Mouse (Mus musculus): ENCODE measurements at regions not wholly inside any gene's neighbourhood (a gene's known extent, or its start where the extent isn't known, plus 50 kb on each side); places are given as distances from the start of the nearest gene placed in this dataset.

DNA sequence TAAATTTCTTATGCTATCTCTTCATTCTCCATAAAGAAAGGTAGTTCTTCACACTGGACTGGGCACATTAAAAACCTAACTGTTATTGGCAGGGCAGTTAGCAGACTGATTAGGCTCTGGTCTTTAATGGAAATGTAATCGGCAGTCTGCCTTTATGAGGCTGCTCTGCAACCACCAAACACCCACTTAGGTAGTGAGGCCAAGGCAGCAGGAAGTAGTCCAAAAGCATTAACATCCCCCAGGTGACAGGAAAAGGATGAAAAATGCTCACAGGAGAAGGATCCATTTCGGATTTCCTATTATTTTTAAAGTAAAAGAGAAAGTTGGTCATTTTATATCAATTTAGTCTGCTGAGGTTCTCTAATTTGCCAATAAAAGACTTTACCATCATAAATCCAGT, 528.9 kb upstream of the Dppa4 start:
- no peak for DNase-seq

GRCm38 (mm10) chr16:47758296-47758695, 525.2 kb upstream of the Dppa4 start:
- peak; percentile 3 for DNase-seq

GRCm38 (mm10) chr16:47765742-47766141, 517.8 kb upstream of the Dppa4 start:
- DNase-seq, result peak; percentile 14

GRCm38 (mm10) chr16:47788515-47788914, 495.0 kb upstream of the Dppa4 start:
- no peak for DNase-seq

DNA sequence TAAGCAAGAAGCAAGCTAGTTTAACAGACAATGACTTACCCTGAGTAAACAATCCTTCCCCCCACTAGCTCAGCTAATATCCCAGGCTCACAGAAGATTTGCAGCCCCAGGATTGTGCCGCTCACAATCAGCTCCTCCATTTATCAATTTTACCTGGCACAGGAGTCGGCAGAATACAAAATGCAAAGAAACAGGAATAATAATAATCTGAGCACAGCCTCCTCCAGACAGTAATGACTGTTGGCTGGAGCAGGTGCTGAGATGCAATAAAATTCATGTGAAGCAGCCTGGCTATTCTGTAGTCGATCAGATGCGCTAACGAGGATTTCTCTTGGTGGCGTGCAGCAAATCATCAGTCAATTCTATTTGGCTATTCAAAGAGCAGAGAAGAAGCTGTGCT, 492.9 kb upstream of the Dppa4 start:
- no peak for DNase-seq

GRCm38 (mm10) chr16:47791456-47791855, 492.1 kb upstream of the Dppa4 start:
- DNase-seq, result no peak

- DNase-seq, result peak; percentile 55
Observed at GRCm38 (mm10) chr16:47798838-47799237, 484.7 kb upstream of the Dppa4 start.

- no peak for DNase-seq
Observed at GRCm38 (mm10) chr16:47843169-47843568, 440.4 kb upstream of the Dppa4 start.

DNA sequence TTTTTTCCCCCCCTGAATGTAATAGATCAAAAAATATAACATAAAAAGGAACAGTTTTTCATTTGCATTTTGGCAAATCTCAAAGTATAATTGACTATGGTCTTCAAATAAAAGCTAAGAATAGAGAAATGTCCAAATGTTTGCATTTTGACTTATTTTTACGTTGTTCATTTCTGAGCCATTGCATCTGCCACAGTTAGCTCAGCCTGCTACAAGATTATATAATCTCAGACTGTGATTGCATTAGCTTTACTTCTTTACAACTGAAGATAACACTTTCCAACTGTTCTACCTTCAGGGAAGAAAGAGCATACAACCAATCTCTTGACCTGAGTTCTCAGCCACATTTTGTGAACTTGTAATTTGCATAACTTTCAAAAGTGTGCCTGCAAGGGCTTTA, 431.9 kb upstream of the Dppa4 start:
- no peak for DNase-seq

DNA sequence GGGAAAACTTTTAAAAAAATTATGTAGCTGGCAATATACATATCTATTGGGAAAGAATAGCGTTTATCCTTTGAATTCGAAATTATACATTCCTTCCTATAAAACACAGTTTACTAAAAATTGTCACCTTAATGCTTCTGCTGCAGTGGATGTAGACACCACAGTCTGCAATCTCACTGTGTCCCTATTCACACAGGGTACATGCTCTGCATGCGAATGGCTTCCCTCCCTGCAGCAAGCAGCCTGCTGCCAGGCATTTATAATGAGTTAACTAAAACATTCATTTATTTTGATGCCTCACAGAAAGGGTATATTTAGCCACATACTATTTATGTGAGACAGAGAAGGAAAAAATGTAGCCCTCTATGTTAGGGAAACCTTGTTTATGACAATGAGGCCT, 423.7 kb upstream of the Dppa4 start:
- DNase-seq, result no peak

DNA sequence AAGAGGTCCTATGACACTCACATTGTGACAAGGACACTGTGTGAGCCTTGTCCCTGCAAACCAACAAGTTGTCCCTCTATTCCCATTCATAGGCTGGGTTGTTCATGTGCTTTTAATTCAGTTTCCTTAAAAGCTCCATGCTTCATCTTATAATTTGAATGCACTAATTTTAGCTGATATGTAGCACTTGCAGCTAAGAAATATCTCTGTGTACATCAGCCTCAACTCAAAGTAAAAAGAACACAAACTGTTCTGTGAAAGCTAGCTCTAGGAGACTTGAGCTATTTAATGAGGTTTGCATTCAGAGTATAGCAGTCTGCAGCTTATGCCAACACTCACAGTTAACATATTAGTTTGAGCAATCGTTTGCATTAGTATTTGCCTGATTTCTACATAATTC, 408.3 kb upstream of the Dppa4 start:
- DNase-seq, result no peak

- no peak for DNase-seq
Observed at GRCm38 (mm10) chr16:47883476-47883875, 400.1 kb upstream of the Dppa4 start.

- DNase-seq, result no peak
Observed at GRCm38 (mm10) chr16:47887019-47887418, 396.5 kb upstream of the Dppa4 start.

- no peak for DNase-seq
Observed at GRCm38 (mm10) chr16:47900785-47901184, 382.7 kb upstream of the Dppa4 start.

DNA sequence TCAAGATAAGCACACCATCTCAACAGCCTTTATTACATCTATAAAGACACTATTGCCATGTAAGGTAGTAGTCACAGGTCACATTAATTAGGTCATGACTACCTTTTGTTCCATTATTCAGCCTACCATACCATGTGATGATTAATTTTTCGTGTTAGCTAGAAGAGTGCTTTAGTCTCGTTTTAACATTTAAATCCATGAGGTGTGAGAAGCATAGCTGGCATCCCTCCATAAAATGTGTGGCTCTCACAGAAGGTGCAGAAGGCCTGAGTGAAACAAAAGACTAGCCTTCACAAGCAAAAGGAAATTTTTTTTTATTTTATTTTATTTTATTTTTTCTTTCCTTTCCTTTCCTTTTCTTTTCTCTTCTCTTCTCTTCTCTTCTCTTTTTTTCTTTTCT, 345.5 kb upstream of the Dppa4 start:
- DNase-seq, result no peak

All from cerebellum, adult 8-10 months (tissue).